Comparison of ENCODE assay signal across 8 mouse cellular contexts in the genomic region with DNA sequence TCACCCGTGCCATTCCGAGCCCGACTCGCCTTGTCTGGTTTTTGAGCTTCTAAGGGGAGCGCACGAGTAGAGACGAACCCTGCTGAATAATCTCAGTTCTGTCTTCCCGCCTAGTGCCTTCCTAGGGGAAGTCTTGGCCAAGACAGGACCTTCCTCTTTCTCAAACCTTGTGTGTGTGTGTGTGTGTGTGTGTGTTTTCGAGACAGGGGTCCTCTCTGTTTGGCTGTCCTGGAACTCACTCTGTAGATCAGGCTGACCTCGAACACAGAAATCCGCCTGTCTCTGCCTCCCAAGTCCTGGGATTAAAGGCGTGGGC. TPM values are rescaled to one million over a fixed set of nuclear protein-coding genes. Genes with fewer than 3 reads are reported as not detected.
A peak's percentile ranks its signal among the peaks of the same experiment; 100 is the strongest.
DNase-seq lines count a peak whose midpoint lies in the region; ATAC-seq and TF ChIP-seq lines count a peak whose summit lies in the region.

No protein-coding gene starts in this region.

- WGBS in kidney, embryonic 14.5 days, result 3% methylated on average over 12 of the region's 12 CpGs
- WGBS in hindbrain, postnatal 0 days, result 2% methylated on average over 12 of the region's 12 CpGs
- WGBS in midbrain, embryonic 15.5 days, result 4% methylated on average over 12 of the region's 12 CpGs

- DNase-seq in kidney, adult 9 months, result no peak
- no peak for DNase-seq in hindbrain, postnatal 0 days (ENCODE audit: low spot score)
- DNase-seq in right cerebral cortex, postnatal 36 days (ENCODE audit: low spot score in 2 of 2), result no peak
- no peak for DNase-seq in gastrocnemius, postnatal 14 days
- DNase-seq in adrenal gland, adult 8-10 months, result no peak

- intact Hi-C loops in gastrocnemius, postnatal 14 days (cut with DNase I; ENCODE audit: low total_unique reads), result no loop called here

- no peak for TF ChIP-seq CTCF in hindbrain, postnatal 0 days (IDR thresholded peaks at IDR 0.05; ENCODE audit: low read depth)

- peak overlapping the region; percentile 87 for H3K9ac ChIP-seq in kidney, embryonic 14.5 days (ENCODE audit: low read depth, low read length)
- H3K9ac ChIP-seq in hindbrain, postnatal 0 days (replicated peaks; ENCODE audit: low read length), result peak overlapping the region; percentile 78
- H3K9ac ChIP-seq in midbrain, embryonic 15.5 days, result peak overlapping the region; percentile 61

- peak overlapping the region; percentile 97 for H3K4me3 ChIP-seq in kidney, embryonic 14.5 days (ENCODE audit: low read length)
- H3K4me3 ChIP-seq in hindbrain, postnatal 0 days (ENCODE audit: low read length), result peak overlapping the region; percentile 96
- peak overlapping the region; percentile 71 for H3K4me3 ChIP-seq in midbrain, embryonic 15.5 days

- H3K9me3 ChIP-seq in kidney, embryonic 14.5 days (ENCODE audit: control insufficient read depth, low read length), result no peaks in the 10 kb centered on the region
- H3K9me3 ChIP-seq in hindbrain, postnatal 0 days (ENCODE audit: low read length), result no peaks in the 10 kb centered on the region
- no peaks in the 10 kb centered on the region for H3K9me3 ChIP-seq in midbrain, embryonic 15.5 days

- peaks cover 14% of the 10 kb centered on the region; the same call in 1 of the 2 replicates for H3K4me1 ChIP-seq in kidney, embryonic 14.5 days (ENCODE audit: control insufficient read depth, insufficient read depth, low read length)
- peaks cover 12% of the 10 kb centered on the region for H3K4me1 ChIP-seq in hindbrain, postnatal 0 days (ENCODE audit: insufficient read depth, low read length)
- peaks cover 17% of the 10 kb centered on the region for H3K4me1 ChIP-seq in midbrain, embryonic 15.5 days

- H3K4me2 ChIP-seq in kidney, embryonic 14.5 days (replicated peaks; ENCODE audit: low read depth, low read length), result peak overlapping the region; percentile 88
- H3K4me2 ChIP-seq in hindbrain, postnatal 0 days (ENCODE audit: low read depth, low read length), result peak overlapping the region; percentile 94
- H3K4me2 ChIP-seq in midbrain, embryonic 15.5 days, result peak overlapping the region; percentile 87

- peak; percentile 20; the same call in 1 of the 2 replicates for ATAC-seq in kidney, embryonic 14.5 days (ENCODE audit: low FRiP score, low TSS enrichment)
- ATAC-seq in common myeloid progenitor, adult 5-6 weeks (replicated peaks; ENCODE audit: low read depth, poor library complexity, severe bottlenecking), result 0 out of 2 replicates have a peak, but pooled peaks have one; percentile 3
- no peak for ATAC-seq in hindbrain, postnatal 0 days
- ATAC-seq in midbrain, embryonic 15.5 days (replicated peaks), result peak; percentile 11

- H3K27ac ChIP-seq in kidney, embryonic 14.5 days (ENCODE audit: low read depth, low read length), result no peak overlapping the region
- peak overlapping the region; percentile 89; the same call in 1 of the 2 replicates for H3K27ac ChIP-seq in hindbrain, postnatal 0 days
- H3K27ac ChIP-seq in midbrain, embryonic 15.5 days, result peak overlapping the region; percentile 54

- H3K27me3 ChIP-seq in kidney, embryonic 14.5 days (ENCODE audit: control insufficient read depth, insufficient read depth, low read length), result no peaks in the 10 kb centered on the region
- H3K27me3 ChIP-seq in hindbrain, postnatal 0 days (ENCODE audit: insufficient read depth, low read length), result no peaks in the 10 kb centered on the region
- H3K27me3 ChIP-seq in midbrain, embryonic 15.5 days (replicated peaks), result no peaks in the 10 kb centered on the region

- H3K36me3 ChIP-seq in kidney, embryonic 14.5 days (ENCODE audit: control insufficient read depth, insufficient read depth, low read length), result peaks cover 4% of the 10 kb centered on the region; the same call in 1 of the 2 replicates
- peaks cover 2% of the 10 kb centered on the region; the same call in 1 of the 2 replicates for H3K36me3 ChIP-seq in hindbrain, postnatal 0 days (ENCODE audit: insufficient read depth, low read length)
- H3K36me3 ChIP-seq in midbrain, embryonic 15.5 days (replicated peaks), result no peaks in the 10 kb centered on the region

RNA-seq across cellular contexts. Expression of gene Urm1, which starts 7.8 kb away (rescaled TPM):
- polyA plus RNA-seq in kidney, embryonic 14.5 days (2014; fragmentation: Nextera tagmentation; extraction: Ambion mirVana), result 27.3 and 29.2 TPM in 2 replicates
- total RNA-seq in common myeloid progenitor, adult 5-6 weeks (2017), result 20.1 and 23.9 TPM in 2 replicates
- 46.1 and 70.7 TPM in 2 replicates for total RNA-seq in hindbrain, postnatal 0 days (2014; rRNA removed)
- polyA plus RNA-seq in hindbrain, postnatal 0 days (2015; fragmentation: Nextera tagmentation; extraction: Ambion mirVana), result 28.7 and 29.3 TPM in 2 replicates
- 20.9 and 28.3 TPM in 2 replicates for polyA plus RNA-seq in midbrain, embryonic 15.5 days (2015; fragmentation: Nextera tagmentation; extraction: Ambion mirVana)
- 10 to 100 TPM; 21.1 to 21.9 TPM for total RNA-seq in gastrocnemius, postnatal 14 days (2021)
- total RNA-seq in adrenal gland, adult 8-10 months (2022), result 10 to 100 TPM; 46.8 to 58.8 (median 49.5) TPM

RNA-seq across cellular contexts. Expression of gene Slc27a4, which starts 25.2 kb away (rescaled TPM):
- 9.1 and 11.4 TPM in 2 replicates for polyA plus RNA-seq in kidney, embryonic 14.5 days (2014; fragmentation: Nextera tagmentation; extraction: Ambion mirVana)
- 3.3 and 5.9 TPM in 2 replicates for total RNA-seq in common myeloid progenitor, adult 5-6 weeks (2017)
- total RNA-seq in hindbrain, postnatal 0 days (2014; rRNA removed), result 139 TPM in 2 replicates
- polyA plus RNA-seq in hindbrain, postnatal 0 days (2015; fragmentation: Nextera tagmentation; extraction: Ambion mirVana), result 43.4 and 46.4 TPM in 2 replicates
- 45.9 and 50.9 TPM in 2 replicates for polyA plus RNA-seq in midbrain, embryonic 15.5 days (2015; fragmentation: Nextera tagmentation; extraction: Ambion mirVana)
- total RNA-seq in gastrocnemius, postnatal 14 days (2021), result 10 to 100 TPM in 1 of 2 experiments, 1 to 10 TPM in 1; 8.6 to 10.1 TPM
- total RNA-seq in adrenal gland, adult 8-10 months (2022), result 10 to 100 TPM; 29.2 to 51.3 (median 39.1) TPM

RNA-seq across cellular contexts. Expression of gene Trub2, which starts 39.4 kb away (rescaled TPM):
- polyA plus RNA-seq in kidney, embryonic 14.5 days (2014; fragmentation: Nextera tagmentation; extraction: Ambion mirVana), result 36.5 and 41.3 TPM in 2 replicates
- total RNA-seq in common myeloid progenitor, adult 5-6 weeks (2017), result 45.7 and 58.0 TPM in 2 replicates
- 47.4 and 49.9 TPM in 2 replicates for total RNA-seq in hindbrain, postnatal 0 days (2014; rRNA removed)
- 32.5 and 34.2 TPM in 2 replicates for polyA plus RNA-seq in hindbrain, postnatal 0 days (2015; fragmentation: Nextera tagmentation; extraction: Ambion mirVana)
- 39.4 and 39.8 TPM in 2 replicates for polyA plus RNA-seq in midbrain, embryonic 15.5 days (2015; fragmentation: Nextera tagmentation; extraction: Ambion mirVana)
- 10 to 100 TPM; 28.0 to 28.3 TPM for total RNA-seq in gastrocnemius, postnatal 14 days (2021)
- total RNA-seq in adrenal gland, adult 8-10 months (2022), result 10 to 100 TPM; 38.8 to 73.6 (median 49.8) TPM

RNA-seq across cellular contexts. Expression of gene Coq4, which starts 40.4 kb away (rescaled TPM):
- polyA plus RNA-seq in kidney, embryonic 14.5 days (2014; fragmentation: Nextera tagmentation; extraction: Ambion mirVana), result 44.8 and 47.0 TPM in 2 replicates
- 7.4 and 10.3 TPM in 2 replicates for total RNA-seq in common myeloid progenitor, adult 5-6 weeks (2017)
- total RNA-seq in hindbrain, postnatal 0 days (2014; rRNA removed), result 52.0 and 58.2 TPM in 2 replicates
- 32.5 and 35.8 TPM in 2 replicates for polyA plus RNA-seq in hindbrain, postnatal 0 days (2015; fragmentation: Nextera tagmentation; extraction: Ambion mirVana)
- 40.2 and 40.9 TPM in 2 replicates for polyA plus RNA-seq in midbrain, embryonic 15.5 days (2015; fragmentation: Nextera tagmentation; extraction: Ambion mirVana)
- total RNA-seq in gastrocnemius, postnatal 14 days (2021), result 10 to 100 TPM in 1 of 2 experiments, 1 to 10 TPM in 1; 6.7 to 10.7 TPM
- 10 to 100 TPM; 18.6 to 25.1 (median 20.7) TPM for total RNA-seq in adrenal gland, adult 8-10 months (2022)

RNA-seq across cellular contexts. Expression of gene Cercam, which starts 41.3 kb away (rescaled TPM):
- polyA plus RNA-seq in kidney, embryonic 14.5 days (2014; fragmentation: Nextera tagmentation; extraction: Ambion mirVana), result 8.9 and 15.6 TPM in 2 replicates
- total RNA-seq in common myeloid progenitor, adult 5-6 weeks (2017), result 9.8 and 14.0 TPM in 2 replicates
- 32.5 and 37.7 TPM in 2 replicates for total RNA-seq in hindbrain, postnatal 0 days (2014; rRNA removed)
- 17.8 and 20.6 TPM in 2 replicates for polyA plus RNA-seq in hindbrain, postnatal 0 days (2015; fragmentation: Nextera tagmentation; extraction: Ambion mirVana)
- 18.1 and 19.0 TPM in 2 replicates for polyA plus RNA-seq in midbrain, embryonic 15.5 days (2015; fragmentation: Nextera tagmentation; extraction: Ambion mirVana)
- total RNA-seq in gastrocnemius, postnatal 14 days (2021), result 10 to 100 TPM; 17.7 TPM
- total RNA-seq in adrenal gland, adult 8-10 months (2022), result 10 to 100 TPM in 3 of 4 experiments, 1 to 10 TPM in 1; 7.6 to 32.8 (median 18.4) TPM
